Mouse (Mus musculus): ENCODE data around the gene Myom3.

GRCm38 (mm10) chr4:135780255-135780654 is 20.7 kb downstream of the Myom3 start:
- no peak for TF ChIP-seq CTCF (IDR thresholded peaks at IDR 0.05; ENCODE audit: low read depth)
- no peak for TF ChIP-seq EP300 (optimal IDR thresholded peaks at IDR 0.05)

All from stomach, postnatal 0 days (tissue).